Mouse (Mus musculus): ENCODE measurements around the gene Gpsm3. TPM values are rescaled to one million over a fixed set of nuclear protein-coding genes. Genes with fewer than 3 reads are reported as not detected.

Gene Gpsm3
- polyA plus RNA-seq, 1 experiment from 2014 or later = 2.6 TPM

GRCm38 (mm10) chr17:34604061-34604508 is 14.5 kb downstream of the Gpsm3 start, which contains the start of gene Agpat1:
TSS of gene Agpat1 (plus strand) at chr17:34604262.
- no peaks in the 10 kb centered on the region for H3K27me3 ChIP-seq
- peak within 1 kb of the TSS; percentile 94 for H3K4me2 ChIP-seq
- H3K9me3 ChIP-seq = no peaks in the 10 kb centered on the region
- peak within 1 kb of the TSS; percentile 97 for H3K9ac ChIP-seq (replicated peaks)
- peak; percentile 86 for ATAC-seq (ENCODE audit: insufficient number of reproducible peaks, insufficient read depth, low FRiP score, low TSS enrichment, low read depth)
- H3K27ac ChIP-seq = peak within 1 kb of the TSS; percentile 91
- H3K36me3 ChIP-seq = peaks cover 35% of the 10 kb centered on the region
- H3K4me1 ChIP-seq (replicated peaks) = peaks cover 45% of the 10 kb centered on the region
- H3K4me3 ChIP-seq (replicated peaks) = peak within 1 kb of the TSS; percentile 96
- under 1% methylated on average over 34 of the region's 35 CpGs for WGBS

GRCm38 (mm10) chr17:34604511-34605237 is 15.1 kb downstream of the Gpsm3 start:
- Histone ChIP-seq H3K27ac (peak overlapping the region; percentile 91), H3K36me3 (peaks cover 34% of the 10 kb centered on the region), H3K4me1 (replicated peaks) (peaks cover 45% of the 10 kb centered on the region), H3K9ac (replicated peaks) (peak overlapping the region; percentile 97), H3K4me3 (replicated peaks) (peak overlapping the region; percentile 96), H3K9me3 (no peaks in the 10 kb centered on the region), H3K27me3 (no peaks in the 10 kb centered on the region), H3K4me2 (peak overlapping the region; percentile 94)
- 13% methylated on average over 24 of the region's 24 CpGs for WGBS
- no peak for ATAC-seq (ENCODE audit: insufficient number of reproducible peaks, insufficient read depth, low FRiP score, low TSS enrichment, low read depth)

GRCm38 (mm10) chr17:34605609-34606008 is 16.0 kb downstream of the Gpsm3 start:
- Histone ChIP-seq H3K4me3 (replicated peaks) (peak overlapping the region; percentile 96), H3K4me1 (replicated peaks) (peaks cover 45% of the 10 kb centered on the region), H3K9me3 (no peaks in the 10 kb centered on the region), H3K27ac (peak overlapping the region; percentile 91), H3K27me3 (no peaks in the 10 kb centered on the region), H3K36me3 (peaks cover 30% of the 10 kb centered on the region), H3K9ac (replicated peaks) (peak overlapping the region; percentile 97), H3K4me2 (peak overlapping the region; percentile 94)
- peak; percentile 33; the same call in 1 of the 2 replicates for ATAC-seq (ENCODE audit: insufficient number of reproducible peaks, insufficient read depth, low FRiP score, low TSS enrichment, low read depth)
- under 1% methylated on average over 24 of the region's 30 CpGs for WGBS

GRCm38 (mm10) chr17:34606186-34607039 is 16.8 kb downstream of the Gpsm3 start:
- peaks cover 45% of the 10 kb centered on the region for H3K4me1 ChIP-seq (replicated peaks)
- H3K9ac ChIP-seq (replicated peaks) = peak overlapping the region; percentile 97
- no peak for ATAC-seq (ENCODE audit: insufficient number of reproducible peaks, insufficient read depth, low FRiP score, low TSS enrichment, low read depth)
- no peaks in the 10 kb centered on the region for H3K27me3 ChIP-seq
- H3K36me3 ChIP-seq = peaks cover 30% of the 10 kb centered on the region
- H3K4me3 ChIP-seq (replicated peaks) = peak overlapping the region; percentile 96
- H3K4me2 ChIP-seq = peak overlapping the region; percentile 94
- H3K27ac ChIP-seq = peak overlapping the region; percentile 91
- 16% methylated on average over 32 of the region's 32 CpGs for WGBS
- H3K9me3 ChIP-seq = no peaks in the 10 kb centered on the region

GRCm38 (mm10) chr17:34607997-34608396 is 18.4 kb downstream of the Gpsm3 start:
- Histone ChIP-seq H3K9me3 (no peaks in the 10 kb centered on the region), H3K4me1 (replicated peaks) (peaks cover 35% of the 10 kb centered on the region), H3K4me3 (replicated peaks) (no peak overlapping the region), H3K27me3 (no peaks in the 10 kb centered on the region), H3K36me3 (peaks cover 39% of the 10 kb centered on the region), H3K4me2 (no peak overlapping the region), H3K27ac (no peak overlapping the region), H3K9ac (replicated peaks) (no peak overlapping the region)
- WGBS = 84% methylated on average over 7 of the region's 7 CpGs
- ATAC-seq (ENCODE audit: insufficient number of reproducible peaks, insufficient read depth, low FRiP score, low TSS enrichment, low read depth) = no peak

- Histone ChIP-seq H3K4me2 (no peak overlapping the region), H3K36me3 (peaks cover 68% of the 10 kb centered on the region), H3K27me3 (no peaks in the 10 kb centered on the region), H3K9me3 (no peaks in the 10 kb centered on the region), H3K27ac (no peak overlapping the region), H3K4me3 (replicated peaks) (no peak overlapping the region), H3K9ac (replicated peaks) (0 out of 2 replicates have a peak overlapping the region, but pooled peaks have one; percentile 8), H3K4me1 (replicated peaks) (peaks cover 24% of the 10 kb centered on the region)
- no peak for ATAC-seq (ENCODE audit: insufficient number of reproducible peaks, insufficient read depth, low FRiP score, low TSS enrichment, low read depth)
- WGBS = 95% methylated on average over 8 of the region's 8 CpGs
These were observed 21.4 kb downstream of the Gpsm3 start for GRCm38 (mm10) chr17:34611050-34611449.

- Histone ChIP-seq H3K4me3 (replicated peaks) (no peak overlapping the region), H3K4me2 (no peak overlapping the region), H3K9ac (replicated peaks) (no peak overlapping the region), H3K27ac (no peak overlapping the region), H3K9me3 (no peaks in the 10 kb centered on the region), H3K27me3 (no peaks in the 10 kb centered on the region), H3K36me3 (peaks cover 79% of the 10 kb centered on the region), H3K4me1 (replicated peaks) (peaks cover 7% of the 10 kb centered on the region)
- WGBS = 87% methylated on average over 11 of the region's 11 CpGs
- no peak for ATAC-seq (ENCODE audit: insufficient number of reproducible peaks, insufficient read depth, low FRiP score, low TSS enrichment, low read depth)
These were observed 23.5 kb downstream of the Gpsm3 start for GRCm38 (mm10) chr17:34613054-34613645.

- Histone ChIP-seq H3K9ac (replicated peaks) (no peak overlapping the region), H3K9me3 (no peaks in the 10 kb centered on the region), H3K36me3 (peaks cover 74% of the 10 kb centered on the region), H3K27ac (no peak overlapping the region), H3K4me2 (no peak overlapping the region), H3K27me3 (no peaks in the 10 kb centered on the region), H3K4me3 (replicated peaks) (no peak overlapping the region), H3K4me1 (replicated peaks) (peaks cover under 1% of the 10 kb centered on the region; the same call in 1 of the 2 replicates)
- WGBS = 90% methylated on average over 10 of the region's 10 CpGs
- ATAC-seq (ENCODE audit: insufficient number of reproducible peaks, insufficient read depth, low FRiP score, low TSS enrichment, low read depth) = no peak
These were observed 24.2 kb downstream of the Gpsm3 start for GRCm38 (mm10) chr17:34613830-34614229.

GRCm38 (mm10) chr17:34615871-34616270 is 26.3 kb downstream of the Gpsm3 start, which contains the start of gene Egfl8:
TSS of gene Egfl8 (minus strand) at chr17:34615971.
- no peak within 1 kb of the TSS for H3K4me3 ChIP-seq (replicated peaks)
- WGBS = 77% methylated on average over 6 of the region's 6 CpGs

GRCm38 (mm10) chr17:34618999-34619398 is 29.4 kb downstream of the Gpsm3 start:
- Histone ChIP-seq H3K4me2 (no peak overlapping the region), H3K27ac (no peak overlapping the region), H3K4me3 (replicated peaks) (no peak overlapping the region), H3K9me3 (no peaks in the 10 kb centered on the region), H3K36me3 (peaks cover 72% of the 10 kb centered on the region), H3K4me1 (replicated peaks) (no peaks in the 10 kb centered on the region), H3K9ac (replicated peaks) (no peak overlapping the region), H3K27me3 (no peaks in the 10 kb centered on the region)
- no peak for ATAC-seq (ENCODE audit: insufficient number of reproducible peaks, insufficient read depth, low FRiP score, low TSS enrichment, low read depth)
- WGBS = 20% methylated on average over 6 of the region's 6 CpGs

More at GRCm38 (mm10) chr17:34615871-34616270, 26.3 kb downstream of the Gpsm3 start, which contains the start of gene Egfl8:
- no peak within 1 kb of the TSS for H3K4me2 ChIP-seq
- peaks cover 74% of the 10 kb centered on the region for H3K36me3 ChIP-seq
- peak within 1 kb of the TSS; percentile 31; the same call in 1 of the 2 replicates for H3K9ac ChIP-seq (replicated peaks)
- H3K27me3 ChIP-seq = no peaks in the 10 kb centered on the region
- no peak for ATAC-seq (ENCODE audit: insufficient number of reproducible peaks, insufficient read depth, low FRiP score, low TSS enrichment, low read depth)
- no peaks in the 10 kb centered on the region for H3K4me1 ChIP-seq (replicated peaks)
- no peak within 1 kb of the TSS for H3K27ac ChIP-seq
- no peaks in the 10 kb centered on the region for H3K9me3 ChIP-seq

- Histone ChIP-seq H3K4me1 (replicated peaks) (peaks cover under 1% of the 10 kb centered on the region), H3K9ac (replicated peaks) (no peak overlapping the region), H3K9me3 (no peaks in the 10 kb centered on the region), H3K36me3 (peaks cover 64% of the 10 kb centered on the region), H3K27me3 (no peaks in the 10 kb centered on the region), H3K4me2 (no peak overlapping the region), H3K4me3 (replicated peaks) (no peak overlapping the region), H3K27ac (no peak overlapping the region)
- WGBS = 90% methylated on average over 8 of the region's 8 CpGs
- no peak for ATAC-seq (ENCODE audit: insufficient number of reproducible peaks, insufficient read depth, low FRiP score, low TSS enrichment, low read depth)
These were observed 31.4 kb downstream of the Gpsm3 start for GRCm38 (mm10) chr17:34621006-34621405.

Data from limb, embryonic 12.5 days (tissue).